Mouse (Mus musculus) left cerebral cortex, adult 11 months (tissue): Measurements from ENCODE around the gene Carns1.
A peak's percentile ranks its signal among the peaks of the same experiment; 100 is the strongest.
"Not testable (repeated sequence)": the region's sequence is repeated elsewhere in the genome, so short reads cannot be mapped to it uniquely, and the experiment has no call there.

Source experiments
- DNase-seq: peaks from one replicate; pipeline ENCODE4 v3.0.0; 2022; ENCODE audit warnings: low spot score

Gene Carns1

GRCm38 (mm10) chr19:4150567-4151487, 24.5 kb downstream of the Carns1 start:
- DNase-seq, result no peak

- DNase-seq, result no peak
Observed at GRCm38 (mm10) chr19:4149764-4150461, 25.4 kb downstream of the Carns1 start.

- DNase-seq, result no peak
Observed at GRCm38 (mm10) chr19:4149283-4149682, 26.0 kb downstream of the Carns1 start.

- DNase-seq, result no peak
Observed at GRCm38 (mm10) chr19:4148819-4149218, 26.5 kb downstream of the Carns1 start.

DNA sequence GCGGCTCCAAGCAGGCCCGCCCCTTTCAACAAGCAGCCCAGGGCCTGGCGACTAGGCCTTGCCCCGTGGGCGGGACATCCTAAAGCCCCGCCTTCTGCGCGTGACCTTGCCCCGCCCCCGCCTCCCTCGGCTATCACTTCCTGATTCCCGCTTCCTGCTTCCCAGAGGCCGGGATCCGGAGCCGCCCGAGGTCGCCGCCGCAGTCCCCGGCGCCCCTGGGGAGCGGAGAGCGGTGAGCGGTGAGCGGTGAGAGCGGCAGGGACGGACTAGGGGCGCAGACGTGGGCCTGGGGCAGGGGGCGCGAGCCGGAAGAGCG, 26.8 kb downstream of the Carns1 start, which contains the start of gene Coro1b:
TSS of gene Coro1b (plus strand) at position 129 of the 316 bp plus-strand sequence.
- DNase-seq, result peak; percentile 93

DNA sequence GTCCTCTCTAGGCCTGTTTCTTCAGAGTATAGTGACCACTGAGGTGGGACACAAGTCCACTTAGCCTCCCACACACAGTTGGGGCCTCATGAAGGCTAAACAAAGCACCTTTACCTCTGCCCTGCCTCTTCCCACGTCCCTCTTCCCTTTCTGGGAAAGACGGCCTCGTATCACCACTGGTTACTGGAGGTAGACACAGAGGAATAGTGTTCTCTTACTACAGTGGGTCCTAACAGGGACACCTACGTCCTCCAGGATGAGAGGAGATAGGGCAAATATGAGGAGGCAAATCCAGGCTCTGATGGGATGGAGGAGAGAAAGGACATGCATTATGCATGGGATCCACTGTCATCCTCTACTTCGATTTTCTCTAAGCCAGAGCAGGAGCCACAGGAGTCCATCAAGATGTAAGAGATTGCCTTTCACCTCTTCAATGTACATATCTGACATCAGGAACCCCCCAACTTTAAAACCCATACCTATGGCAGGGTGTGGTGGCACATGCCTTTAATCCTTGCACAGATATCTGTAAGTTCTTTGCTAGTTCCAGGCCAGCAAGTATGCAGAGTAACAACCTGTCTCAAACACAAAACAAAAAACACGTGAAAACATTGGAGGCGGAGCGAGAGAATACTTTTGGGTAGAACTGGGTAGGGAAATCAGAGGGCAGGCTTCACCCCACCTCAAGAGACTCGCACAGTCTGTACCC, 27.3 kb downstream of the Carns1 start:
- DNase-seq, result no peak

GRCm38 (mm10) chr19:4147022-4147405, 28.3 kb downstream of the Carns1 start:
- DNase-seq, result no peak

- no peak for DNase-seq
Observed at GRCm38 (mm10) chr19:4146366-4147021, 28.8 kb downstream of the Carns1 start.

DNA sequence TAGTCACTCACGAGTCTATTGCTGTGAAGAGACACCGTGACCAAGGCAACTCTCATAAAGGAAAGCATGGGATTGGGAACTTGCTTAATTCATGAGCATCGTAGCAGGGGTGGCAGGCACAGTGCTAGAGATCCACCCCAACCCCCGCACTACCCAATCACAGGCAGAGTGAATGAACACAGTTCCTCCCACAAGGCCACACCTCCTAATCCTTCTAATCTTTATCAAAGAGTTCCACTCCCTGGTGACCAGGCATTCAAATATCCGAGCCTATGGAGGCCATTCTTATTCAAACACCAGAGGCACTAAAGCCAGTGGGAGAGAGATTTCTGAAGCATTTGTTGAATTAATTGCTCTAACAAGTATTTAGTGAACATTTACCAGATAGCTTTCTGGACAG, 29.3 kb downstream of the Carns1 start:
- no peak for DNase-seq

DNA sequence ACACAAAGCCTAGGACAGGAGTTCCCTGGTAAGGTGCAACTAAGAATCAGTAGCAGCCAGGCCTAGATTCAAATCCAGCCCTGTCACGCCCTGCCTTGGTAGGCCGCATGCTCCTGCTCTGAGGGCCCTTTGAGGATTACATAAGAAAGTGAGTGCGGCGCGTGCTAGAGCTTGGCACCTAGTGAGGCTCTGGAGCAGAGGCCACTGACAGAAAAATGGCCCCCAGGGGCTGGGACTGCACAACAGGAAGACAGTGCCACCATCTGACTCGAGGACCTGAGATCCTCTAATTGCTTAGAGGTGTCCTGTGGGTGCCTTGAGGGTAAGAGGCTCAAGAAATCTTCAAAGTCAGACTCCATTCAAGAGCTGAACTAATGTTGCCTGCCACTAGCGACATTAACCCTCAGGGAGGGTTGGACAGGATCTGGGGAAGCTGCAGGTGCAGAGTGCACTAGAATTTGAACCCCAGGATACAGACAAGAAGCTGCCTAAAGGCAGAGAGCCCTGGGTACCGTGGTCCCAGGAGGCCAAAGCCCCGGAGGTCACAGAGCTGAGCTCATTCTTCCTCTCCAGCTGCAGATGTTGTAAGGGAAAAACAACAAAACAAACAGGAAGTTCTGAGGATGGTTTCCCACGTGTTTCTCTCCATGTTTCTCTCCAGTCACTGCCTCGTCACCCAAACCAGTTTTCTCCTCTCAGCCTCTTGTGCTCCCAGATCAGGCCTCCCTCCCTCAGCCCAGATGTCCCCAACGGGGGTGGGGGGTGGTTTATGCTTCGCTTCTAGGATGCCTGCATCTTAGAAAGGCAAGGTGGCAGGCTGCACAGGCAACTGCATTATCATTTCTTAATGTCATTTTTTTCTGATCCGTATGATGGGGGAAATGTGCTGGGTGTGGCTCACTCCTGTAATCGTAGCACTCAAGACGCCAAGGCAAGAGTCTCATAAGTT, 30.5 kb downstream of the Carns1 start:
- DNase-seq, result no peak

DNA sequence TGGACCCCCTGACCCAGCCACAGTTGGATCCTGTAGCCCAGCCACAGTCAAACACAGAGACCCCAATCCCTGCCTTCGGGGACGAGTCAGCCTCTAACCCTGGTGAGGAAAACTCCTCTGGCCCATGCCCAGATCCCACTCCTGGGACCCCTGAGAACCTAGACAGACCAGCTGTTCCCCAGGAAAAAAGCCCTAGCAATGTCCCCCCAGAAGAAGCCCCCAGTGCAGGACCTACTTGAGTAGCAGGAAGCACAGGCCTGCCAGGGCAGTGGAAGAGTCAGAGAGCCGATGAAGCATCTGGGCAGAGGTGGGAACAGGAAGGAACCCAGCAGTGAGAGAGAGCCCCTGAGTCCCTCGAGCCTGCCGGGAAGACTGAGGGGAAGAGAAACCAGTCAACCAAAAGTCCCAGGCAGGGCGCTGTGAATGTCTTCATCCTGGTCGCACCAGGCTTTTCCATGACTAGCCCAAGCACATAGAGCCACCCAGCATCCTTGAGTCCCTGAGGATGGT, 31.5 kb downstream of the Carns1 start, which contains the start of gene Cabp4:
TSS of gene Cabp4 (minus strand) at position 275 of the 510 bp plus-strand sequence.
- DNase-seq, result no peak

GRCm38 (mm10) chr19:4142416-4143173, 32.7 kb downstream of the Carns1 start:
- no peak for DNase-seq

DNA sequence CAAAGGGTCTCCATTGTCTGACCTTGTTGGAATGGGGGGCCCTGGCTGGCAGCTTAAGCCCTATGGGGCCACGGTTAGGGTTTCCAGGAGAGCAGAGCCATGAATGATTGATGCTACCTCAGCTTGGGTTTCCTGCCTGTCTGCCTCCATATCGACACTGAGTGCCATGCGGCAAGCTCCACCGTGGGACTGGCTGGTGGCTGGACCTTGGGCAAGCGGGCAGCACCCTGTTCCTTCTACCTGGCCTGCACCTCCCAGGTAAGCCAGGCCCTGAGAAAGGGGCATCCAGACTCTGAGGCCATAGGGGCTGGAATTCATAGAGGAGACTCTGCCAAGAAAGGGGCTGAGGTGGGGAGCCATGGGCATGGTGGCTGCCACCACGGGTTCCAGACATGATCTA, 35.1 kb downstream of the Carns1 start:
- DNase-seq, result no peak

DNA sequence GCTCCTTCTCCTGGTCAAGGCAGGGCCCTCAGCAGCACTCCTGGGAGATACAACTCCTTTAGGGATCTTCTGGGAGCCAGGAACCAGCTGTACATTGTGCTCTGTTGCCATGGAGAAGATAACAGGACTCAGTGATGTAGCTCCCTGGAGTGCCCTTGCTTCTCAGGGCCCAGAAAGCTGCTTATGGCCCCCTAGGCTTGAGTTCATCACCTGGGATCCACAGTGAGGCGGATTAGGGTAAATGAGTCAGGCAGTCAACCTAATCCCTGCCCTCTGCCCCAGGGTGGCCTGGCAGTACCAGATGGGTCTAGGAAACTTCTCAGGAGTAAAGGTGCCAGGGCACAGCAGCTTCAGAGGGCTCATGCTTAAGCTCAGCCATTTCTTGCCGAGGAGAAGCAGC, 35.8 kb downstream of the Carns1 start, which contains the start of gene Gpr152:
TSS of gene Gpr152 (plus strand) at position 342 of the 400 bp plus-strand sequence.
- DNase-seq, result no peak

GRCm38 (mm10) chr19:4137913-4138312, 37.4 kb downstream of the Carns1 start:
- DNase-seq, result no peak

- DNase-seq, result no peak
Observed at GRCm38 (mm10) chr19:4136463-4136862, 38.8 kb downstream of the Carns1 start.

DNA sequence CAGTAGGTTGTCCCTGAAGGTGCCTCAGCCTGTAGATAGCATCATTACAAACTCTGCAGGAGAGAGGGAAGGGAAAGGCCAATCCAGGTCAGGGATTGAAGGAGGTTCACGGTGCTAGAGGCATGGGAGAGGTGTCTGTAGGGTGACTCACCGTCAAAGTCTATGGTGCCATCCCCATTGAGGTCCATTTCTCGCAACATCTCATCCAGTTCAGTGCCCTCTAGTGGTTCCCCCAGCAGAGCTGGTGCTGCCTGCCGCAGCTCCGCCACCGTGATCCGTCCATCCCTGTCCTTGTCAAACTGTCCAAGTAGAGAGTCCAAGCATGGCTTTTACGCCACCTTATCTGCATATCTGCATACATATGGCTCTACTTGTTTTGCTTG, 39.3 kb downstream of the Carns1 start:
- DNase-seq, result not testable (repeated sequence)

GRCm38 (mm10) chr19:4135229-4135962, 39.9 kb downstream of the Carns1 start:
- not testable (repeated sequence) for DNase-seq

- DNase-seq, result no peak
Observed at GRCm38 (mm10) chr19:4134354-4134753, 40.9 kb downstream of the Carns1 start.
